Mouse (Mus musculus) c-Kit-positive CD71-positive TER-119-negative erythroid progenitor cells, embryonic 14.5 days (primary cell): ENCODE results near the gene B430305J03Rik.

Experiments used
- DNase-seq: peaks from one replicate; pipeline ENCODE4 v3.0.0-alpha.2; 2013; ENCODE audit warnings: low read depth

B430305J03Rik gene

DNA sequence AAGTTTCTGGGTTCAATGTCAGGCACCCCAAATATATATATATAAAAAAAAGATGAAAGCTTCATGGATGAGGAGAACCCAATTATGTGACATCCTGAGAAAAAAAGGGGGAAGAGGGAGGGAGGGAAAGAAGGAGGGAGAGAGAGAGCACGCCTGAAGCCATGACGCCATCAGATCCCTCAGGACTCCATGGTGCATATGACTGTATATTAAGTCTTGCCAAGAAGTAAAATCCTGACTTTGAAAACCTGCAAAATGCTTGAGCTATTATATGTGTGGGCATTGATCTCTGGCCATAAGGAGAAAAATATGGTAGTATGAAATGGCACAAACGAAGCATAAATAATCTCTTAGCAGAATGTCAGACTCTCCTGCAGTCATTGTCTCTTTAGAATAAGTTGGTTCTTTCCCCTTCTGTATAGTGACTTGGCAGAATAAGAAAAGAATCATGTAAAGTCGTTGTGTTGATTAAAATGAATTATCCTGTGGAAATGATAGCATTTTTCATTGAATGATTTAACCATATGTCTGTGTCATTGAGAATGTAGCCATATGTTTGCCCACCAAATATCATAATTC, 17.6 kb downstream of the B430305J03Rik start:
- no peak for DNase-seq

- no peak for DNase-seq
These were observed 20.1 kb downstream of the B430305J03Rik start for GRCm38 (mm10) chr3:61345636-61346035.

- DNase-seq = no peak
These were observed 21.7 kb downstream of the B430305J03Rik start for GRCm38 (mm10) chr3:61344031-61344430.

GRCm38 (mm10) chr3:61340321-61340720, 25.4 kb downstream of the B430305J03Rik start:
- DNase-seq = no peak

- no peak for DNase-seq
These were observed 28.5 kb downstream of the B430305J03Rik start for GRCm38 (mm10) chr3:61337230-61337629.

DNA sequence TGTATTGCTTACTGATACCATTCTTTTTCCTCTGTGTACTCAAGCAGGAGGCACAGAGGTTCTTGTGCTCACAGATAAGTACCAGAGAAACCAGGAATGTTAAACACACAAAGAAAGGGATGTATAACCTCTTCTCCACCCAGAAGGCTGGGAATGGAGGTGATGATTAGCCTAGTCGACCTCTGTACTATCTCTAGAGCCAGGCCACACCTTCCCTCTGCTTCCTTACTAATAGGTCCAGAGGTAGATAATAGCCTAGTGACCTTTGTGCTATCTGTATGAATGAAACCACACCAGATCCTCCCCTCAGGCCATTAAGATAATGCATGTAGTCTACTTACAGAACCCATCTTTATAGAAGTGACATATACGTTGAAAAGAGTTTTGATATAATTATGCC, 29.5 kb downstream of the B430305J03Rik start:
- DNase-seq = no peak

DNA sequence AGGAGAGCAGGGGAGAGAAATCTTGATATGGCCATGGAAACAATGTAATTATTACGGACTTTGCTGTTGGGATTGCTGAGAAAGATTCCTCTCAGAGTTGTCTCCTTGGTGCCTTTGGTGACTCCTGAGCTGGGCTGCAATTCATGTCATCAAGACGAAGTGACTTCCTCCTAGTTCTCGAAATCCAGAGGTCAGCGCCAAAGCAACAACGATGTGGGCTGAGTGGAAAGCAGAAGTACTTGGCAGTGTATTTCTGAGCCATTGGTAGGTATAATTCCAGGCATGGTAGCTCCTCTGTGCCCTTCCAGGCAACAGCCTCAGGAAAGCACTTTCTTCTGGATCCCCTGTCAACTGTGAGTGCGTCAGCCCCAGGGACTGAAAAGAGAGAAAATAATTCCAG, 44.1 kb downstream of the B430305J03Rik start:
- DNase-seq = no peak

- DNase-seq = no peak
These were observed 45.7 kb downstream of the B430305J03Rik start for GRCm38 (mm10) chr3:61320031-61320430.

GRCm38 (mm10) chr3:61315002-61315401, 50.7 kb downstream of the B430305J03Rik start:
- DNase-seq = no peak
